Mouse (Mus musculus) thymus, postnatal 36 days (tissue): ENCODE data around the gene Skor1.

Source experiments
- DNase-seq, 2 experiments: peaks; one replicate each; pipeline ENCODE4 v3.0.0; 2022; ENCODE audit warnings: mixed read lengths in 2 of 2

Gene Skor1

DNA sequence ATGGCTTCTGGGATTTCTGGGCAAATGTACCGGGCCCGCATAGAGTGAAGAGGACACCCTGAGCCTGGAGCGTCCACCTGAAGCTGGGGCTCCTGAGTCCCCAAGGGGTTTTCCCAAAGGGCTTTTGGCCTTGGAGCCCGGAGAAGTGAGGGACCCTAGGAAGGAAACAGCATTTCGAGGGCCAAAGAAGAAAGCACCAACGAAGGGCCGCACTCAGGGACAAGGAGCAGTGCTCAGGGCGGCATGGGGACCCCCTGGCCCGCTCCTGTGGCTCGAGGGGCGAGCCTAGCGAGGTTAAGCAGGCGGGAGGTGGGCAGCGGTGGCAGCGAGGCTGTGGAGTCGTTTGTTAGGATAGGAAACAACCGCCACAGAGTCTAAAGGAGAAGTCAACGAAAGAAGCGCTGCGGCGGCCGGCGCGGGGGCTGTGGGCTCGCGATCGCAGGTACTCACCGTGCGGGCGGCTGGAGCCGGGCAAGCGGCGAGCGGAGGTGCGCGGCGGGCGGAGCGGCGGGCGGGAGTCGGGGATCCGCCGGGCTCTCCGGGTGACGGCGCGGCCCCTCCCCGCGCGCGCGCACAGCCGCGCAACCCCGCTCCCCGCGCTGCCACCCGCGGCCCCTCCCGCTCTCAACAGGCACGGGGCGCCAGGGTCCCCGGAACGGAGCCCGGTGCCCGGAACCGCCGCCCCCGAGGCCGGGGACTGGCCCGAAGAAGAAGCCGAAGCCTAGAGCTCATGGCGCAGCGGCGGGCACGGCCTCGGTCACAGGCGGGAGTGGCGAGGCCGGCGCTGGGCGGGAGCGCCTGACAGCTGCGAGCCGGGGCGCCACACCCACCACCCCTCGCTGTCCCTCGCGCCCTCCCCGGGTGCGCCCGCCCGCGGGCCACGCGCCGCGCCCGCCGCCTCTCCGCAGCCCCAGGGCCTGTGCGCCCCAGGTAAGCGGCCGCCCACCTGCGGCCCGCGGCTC lies at the start of gene Skor1:
Skor1 (minus strand) TSS at position 552 of the 962 bp plus-strand sequence.
- DNase-seq, result no peak

DNA sequence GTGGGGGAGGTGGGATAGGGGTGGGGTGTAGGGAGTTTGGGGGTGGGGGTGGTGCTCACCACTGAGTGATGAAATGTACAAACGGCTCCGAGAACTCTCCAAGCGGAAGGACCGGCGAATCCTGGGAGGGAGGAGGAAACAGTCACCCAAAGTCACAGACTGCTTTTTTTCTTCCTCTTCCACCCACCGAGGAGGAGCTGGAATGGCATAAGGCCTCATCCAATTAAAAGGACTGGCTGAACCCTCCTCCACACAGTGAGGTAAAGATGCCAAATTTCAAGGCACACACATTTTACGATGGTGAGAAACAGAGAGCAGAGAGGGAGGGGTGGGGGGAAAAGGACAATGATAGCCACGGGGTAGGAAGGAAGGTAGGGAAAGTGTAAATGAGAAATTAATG lies 48.5 kb upstream of the Skor1 start:
- no peak for DNase-seq

DNA sequence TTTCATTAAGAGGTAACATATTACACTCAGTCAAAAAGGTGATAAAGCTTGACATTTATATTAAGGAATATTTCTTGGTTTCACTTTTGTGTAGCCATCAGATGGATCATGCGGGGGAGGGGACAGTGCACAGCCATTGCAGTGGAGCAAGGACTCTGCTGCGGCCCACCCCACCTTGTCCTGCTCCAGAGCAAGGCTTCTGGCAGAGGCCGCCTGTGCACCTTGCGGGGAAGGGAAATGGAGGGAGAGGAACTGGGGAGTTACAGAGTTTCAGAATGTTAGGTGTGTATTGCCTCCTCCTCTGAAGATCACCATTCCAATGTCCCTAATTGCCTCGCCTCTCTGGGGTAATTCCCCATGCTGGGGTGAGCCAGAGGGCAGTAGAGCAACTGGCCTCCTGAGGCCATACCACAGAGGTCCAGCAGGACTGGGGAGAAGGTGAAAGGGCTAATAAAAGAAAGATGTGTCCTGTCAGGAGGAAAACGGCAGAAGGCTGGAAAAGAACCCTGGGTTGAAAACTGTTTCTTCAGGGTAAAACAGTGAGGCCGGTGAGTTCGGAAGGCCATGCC lies 47.4 kb upstream of the Skor1 start:
- no peak for DNase-seq

DNA sequence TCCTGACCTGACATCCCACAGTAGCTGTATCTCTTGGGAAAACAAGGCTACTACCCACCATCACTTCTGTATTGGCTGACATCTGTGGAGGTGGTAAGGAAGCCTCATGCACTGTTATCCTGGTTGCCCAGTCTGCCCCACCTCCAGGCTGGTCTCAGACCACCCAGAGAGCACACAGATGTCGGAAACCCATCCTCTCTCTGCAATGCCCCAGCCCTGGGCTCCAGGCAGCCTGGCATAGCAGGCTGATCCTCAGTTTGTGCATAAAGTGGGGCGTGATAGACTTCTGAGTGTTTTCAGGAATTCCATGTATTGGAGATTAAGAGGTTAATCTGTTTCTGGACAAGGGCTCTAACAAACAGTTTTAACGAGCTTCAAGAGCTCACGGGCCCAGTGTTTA lies 46.8 kb upstream of the Skor1 start:
- no peak for DNase-seq

DNA sequence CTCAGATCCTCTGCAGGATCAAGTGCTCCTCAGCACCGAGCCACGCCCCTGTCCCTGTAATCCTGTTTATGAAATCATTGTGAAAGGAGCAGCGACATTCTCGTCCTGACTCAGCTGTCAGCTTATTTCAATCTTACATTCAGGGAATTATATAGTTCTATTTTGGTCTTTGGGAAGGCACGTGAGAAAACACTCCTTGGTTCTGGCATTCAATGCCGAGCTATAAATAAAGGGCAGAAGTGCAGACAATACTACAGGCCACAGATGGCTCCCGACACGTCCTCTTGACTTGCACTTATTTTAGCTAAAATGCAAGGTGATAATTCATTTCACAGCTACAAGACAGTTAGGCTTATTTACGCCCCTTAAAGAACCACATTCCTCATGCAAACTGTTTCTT lies 46.0 kb upstream of the Skor1 start:
- no peak for DNase-seq

DNA sequence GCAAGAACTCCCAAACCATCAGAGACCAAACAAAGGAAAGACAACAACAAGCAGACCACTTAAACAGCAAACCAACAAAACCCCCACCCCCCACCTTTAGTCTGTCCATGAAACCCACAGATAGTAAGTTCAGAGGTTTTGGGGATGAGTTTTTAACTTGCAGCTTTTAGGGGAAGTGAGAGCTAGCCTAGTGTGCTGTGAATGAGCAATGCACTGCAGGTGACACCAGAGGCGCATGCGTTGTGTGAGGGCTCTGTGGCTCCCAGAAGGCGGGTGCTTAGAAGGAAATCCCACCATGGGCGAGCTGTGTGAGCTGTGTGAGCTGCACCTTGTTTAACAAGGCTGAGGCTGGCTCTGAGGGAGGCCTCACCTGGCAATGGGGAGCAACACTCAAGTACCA lies 44.0 kb upstream of the Skor1 start:
- no peak for DNase-seq

DNA sequence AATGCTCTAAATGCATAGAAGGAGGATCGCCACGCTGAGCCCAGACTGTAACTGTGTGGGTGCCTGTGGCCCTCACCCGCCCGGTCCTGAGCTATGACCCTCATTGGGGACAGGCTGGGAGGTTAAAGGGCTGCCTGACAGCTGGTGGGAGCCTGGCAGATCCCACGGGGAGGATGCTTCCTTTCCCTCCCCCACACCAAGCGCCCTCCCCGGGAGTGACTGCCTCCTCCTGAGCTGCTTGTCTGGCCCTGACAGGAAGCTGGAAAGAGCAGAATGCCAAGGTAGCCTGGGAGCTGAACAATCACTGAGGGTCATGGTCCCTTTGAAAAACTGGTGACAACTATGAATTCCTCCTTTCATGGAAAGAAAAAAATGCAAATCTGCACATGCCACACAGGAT lies 38.5 kb upstream of the Skor1 start:
- no peak for DNase-seq

DNA sequence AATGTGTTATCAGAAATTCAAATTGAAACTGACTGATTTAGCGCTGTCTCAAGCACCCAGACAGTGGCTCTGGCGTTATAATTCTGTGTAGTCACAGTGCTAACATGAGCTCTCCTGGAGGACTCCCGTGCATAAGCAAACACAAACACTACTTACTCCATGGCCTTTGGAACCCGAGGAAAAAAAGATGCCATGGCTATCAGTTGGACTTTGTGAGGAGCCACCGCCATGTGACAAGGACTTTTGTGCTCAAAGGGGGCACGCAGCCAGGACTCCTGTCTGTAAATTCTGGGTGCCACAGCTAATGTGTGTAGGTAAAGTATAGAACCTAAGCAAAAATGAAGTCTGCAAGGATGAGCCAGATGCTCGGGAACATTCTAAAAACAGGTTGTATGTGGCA lies 36.5 kb upstream of the Skor1 start:
- no peak for DNase-seq

DNA sequence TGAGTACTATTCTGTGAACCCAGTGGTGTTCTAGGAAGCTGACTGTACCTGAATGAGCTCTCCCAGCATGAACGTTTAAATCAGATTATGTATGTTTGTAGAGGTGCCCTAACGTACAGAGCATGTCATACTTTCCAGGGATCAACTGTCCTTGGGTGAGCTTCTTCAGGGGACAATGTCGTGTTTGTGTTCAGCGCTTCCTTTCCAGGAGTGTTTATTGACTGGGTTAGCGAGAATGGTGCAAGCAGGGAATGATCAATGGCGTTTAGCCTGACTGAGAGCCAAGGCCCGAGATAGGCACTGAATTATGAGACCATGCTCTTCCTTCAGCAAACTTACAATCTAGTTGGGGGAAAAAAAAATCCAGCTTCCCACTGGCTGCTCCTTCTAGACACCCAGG lies 35.1 kb upstream of the Skor1 start:
- DNase-seq, result no peak

DNA sequence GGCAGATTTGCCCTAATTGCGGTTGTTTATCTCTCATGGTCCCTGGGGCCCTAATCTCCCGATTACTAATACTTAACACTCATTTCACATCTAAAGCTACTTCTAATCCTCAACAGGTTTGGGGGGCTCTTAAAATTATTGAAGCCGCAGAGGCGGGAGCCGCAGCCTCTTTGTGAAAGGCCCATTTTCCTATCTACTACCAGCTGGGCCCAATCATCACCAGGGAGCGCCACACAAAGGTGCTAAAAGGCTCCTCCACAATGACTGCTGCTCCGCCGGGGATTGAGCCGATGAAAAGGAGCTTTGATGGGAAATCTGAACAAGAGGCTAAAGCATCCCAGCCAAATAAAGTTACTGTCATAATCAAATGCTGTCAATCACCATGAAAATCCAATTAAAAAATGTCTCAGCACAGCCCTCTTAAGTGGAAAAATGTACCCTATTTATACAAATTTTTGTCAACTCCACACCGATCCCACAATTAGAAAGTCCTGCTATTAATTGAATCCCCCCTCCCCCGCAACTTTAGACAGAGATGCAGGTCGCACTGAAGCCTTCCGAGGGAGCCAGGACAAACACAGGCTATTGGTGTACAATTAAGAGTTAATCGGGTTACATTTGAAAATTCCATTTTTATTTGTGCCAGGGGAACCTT lies 33.7 kb upstream of the Skor1 start:
- DNase-seq, result no peak

DNA sequence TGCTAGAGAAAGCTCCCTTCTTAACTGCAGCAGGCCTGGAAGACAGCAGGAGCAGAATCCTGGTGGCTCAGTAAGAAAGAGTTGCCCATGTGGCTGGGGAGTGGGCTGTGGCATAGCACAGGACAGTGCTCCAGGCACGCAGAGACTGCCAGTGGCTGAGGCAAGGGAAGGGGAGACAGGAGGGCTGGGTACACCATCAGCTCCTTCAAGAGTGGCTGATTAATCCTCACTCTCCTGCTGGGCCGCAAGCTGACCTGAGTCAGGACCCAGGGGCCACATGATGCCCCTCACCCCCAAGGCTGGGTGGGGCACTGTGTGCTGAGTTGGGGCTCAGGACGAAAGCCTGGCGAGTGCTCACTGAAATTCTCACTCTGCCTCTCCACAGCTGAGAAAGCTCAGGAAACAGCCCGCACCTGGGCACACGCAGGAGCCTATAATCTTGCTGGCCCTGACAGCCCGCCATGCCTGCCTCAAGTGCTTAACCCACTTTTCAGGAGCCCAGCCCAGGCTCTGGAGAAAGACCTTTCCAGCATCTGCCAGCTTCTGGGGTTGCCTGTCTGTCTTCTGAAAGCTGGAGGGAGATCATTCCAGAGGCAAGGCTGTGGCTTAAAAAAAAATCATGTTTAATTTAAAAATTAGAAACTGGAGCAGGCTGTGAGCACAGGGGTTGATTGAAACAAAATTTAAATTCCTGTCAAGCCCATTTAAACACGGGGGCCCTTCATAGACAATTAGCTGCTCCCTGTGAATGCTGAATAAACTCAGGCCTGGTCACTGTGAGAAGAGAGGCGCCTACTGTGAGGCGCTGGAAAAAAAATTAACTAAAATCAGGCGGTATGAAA lies 32.8 kb upstream of the Skor1 start:
- no peak for DNase-seq

DNA sequence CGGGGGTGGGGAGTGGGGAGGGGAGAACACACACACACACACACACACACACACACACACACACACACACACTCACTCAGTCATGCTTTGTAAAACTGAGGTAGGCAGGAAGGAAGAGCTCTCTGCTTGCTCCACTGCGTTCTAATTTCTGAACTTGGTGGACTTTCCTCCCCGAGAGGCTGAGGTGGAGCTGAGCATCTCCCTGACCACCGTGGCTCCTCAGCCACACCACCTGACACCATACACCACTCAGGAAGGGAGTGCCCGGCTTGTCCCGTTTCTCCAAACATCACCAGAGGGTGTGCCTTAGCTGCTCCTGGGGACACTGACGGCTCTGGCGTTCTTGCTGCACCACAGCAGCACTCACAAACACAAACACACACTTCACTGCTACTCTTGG lies 29.5 kb upstream of the Skor1 start:
- no peak for DNase-seq

DNA sequence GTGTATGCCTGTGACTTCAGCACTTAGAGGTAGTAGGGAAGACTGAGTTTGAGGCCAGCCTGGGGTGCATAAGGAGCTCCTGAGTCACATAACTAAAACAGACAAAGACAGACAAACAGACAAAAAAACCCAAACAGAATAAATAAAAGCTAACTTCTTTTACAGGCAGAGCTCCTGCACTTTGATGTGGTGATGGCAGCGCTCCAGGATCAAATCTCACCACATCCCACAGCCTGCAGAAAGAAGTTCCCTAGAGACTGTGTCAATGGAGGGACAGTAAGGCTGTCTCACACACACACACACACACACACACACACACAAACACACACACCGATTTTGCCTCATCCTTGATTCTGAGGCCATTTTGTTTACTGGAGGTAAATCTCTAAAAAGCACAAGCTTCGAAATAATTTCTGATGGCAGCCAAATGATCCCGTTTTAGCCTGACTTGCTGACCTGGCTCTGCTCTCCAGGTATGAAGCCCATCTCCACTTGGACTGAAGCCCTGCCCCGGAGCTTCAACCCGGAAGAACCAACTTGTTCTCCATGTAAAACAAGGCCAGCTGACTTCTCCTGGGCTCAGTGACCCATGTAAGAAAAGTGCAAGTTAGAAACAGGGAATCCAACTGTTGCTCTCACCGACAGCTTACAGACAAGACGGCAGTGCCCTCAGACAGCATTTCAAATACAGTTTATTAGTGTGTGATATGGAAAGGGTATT lies 25.4 kb upstream of the Skor1 start:
- DNase-seq, result peak; percentile 11 to 32

DNA sequence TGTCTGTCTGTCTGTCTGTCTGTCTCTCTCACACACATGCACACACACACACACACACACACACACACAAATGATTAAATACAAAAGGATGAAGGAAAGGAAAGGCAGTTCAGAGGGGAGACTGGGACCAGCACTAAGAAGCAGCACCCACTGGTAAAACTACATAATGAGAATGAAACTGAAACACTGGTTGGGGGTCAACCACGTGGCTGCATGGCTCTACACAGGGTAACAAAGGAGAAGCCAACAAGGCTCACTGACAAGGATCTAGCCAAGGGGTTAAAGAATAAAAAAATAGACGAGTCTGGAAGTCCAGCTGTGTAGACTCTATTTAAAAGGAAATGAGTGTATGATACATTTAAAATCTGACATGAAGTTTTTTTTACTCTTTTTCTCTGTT lies 23.2 kb upstream of the Skor1 start:
- no peak for DNase-seq

DNA sequence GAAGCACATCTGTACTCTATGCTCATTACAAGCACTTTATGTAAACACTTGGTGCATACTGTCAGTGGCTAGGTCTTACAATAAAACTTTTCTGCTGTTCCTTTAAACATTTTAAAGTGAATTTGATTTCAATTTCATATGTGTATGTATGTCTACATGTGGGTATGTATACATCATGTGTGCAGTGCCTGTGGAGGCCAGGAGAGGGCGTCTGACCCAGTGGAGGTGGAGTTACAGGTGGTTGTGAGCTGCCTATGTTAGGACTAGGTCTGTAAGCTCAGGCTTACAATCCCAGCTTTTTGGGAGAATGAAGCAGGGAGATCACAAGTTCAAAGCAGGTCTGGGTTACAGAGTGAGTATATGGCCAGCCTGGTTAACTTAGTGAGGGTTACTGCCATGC lies 20.4 kb upstream of the Skor1 start:
- no peak for DNase-seq

DNA sequence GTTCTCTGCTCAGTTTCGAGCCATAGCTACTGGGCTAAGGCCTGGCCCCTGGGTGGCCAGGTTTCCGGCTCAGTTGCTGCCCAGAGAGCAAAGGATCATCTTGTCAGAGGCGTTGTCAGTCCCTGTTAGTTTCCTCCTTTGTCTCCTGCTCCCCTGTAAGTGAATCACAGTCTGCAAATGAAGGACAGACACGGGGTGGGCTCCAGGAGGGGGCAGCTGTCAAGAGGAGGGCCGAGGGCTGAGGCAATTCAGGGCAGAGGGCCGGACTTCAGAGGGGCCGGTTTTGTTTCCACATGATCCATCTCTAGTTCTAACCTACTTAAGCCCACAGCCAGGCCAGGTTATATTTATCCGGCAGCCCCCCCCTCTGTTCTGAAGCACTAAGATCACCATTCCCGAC lies 16.3 kb upstream of the Skor1 start:
- no peak for DNase-seq

DNA sequence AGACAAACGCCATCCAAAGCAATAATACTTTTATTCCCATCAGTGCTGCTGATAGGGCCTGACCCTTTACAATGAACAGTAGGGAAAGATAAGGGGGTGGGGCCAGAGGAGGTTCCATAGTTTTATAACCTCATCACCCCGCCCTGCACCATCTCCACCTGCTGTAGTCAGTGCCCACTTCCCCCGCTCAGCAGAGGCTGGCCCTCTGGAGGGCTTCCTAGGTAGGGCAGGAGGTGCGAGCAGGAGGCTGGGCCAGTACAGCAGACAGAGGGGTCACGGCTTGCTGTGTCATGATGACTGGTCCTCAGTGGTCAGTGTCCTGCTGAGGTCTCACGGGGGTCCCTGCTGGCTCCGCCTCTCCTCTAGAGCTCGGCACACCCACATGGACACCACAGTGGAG lies 15.0 kb upstream of the Skor1 start:
- DNase-seq, result no peak

DNA sequence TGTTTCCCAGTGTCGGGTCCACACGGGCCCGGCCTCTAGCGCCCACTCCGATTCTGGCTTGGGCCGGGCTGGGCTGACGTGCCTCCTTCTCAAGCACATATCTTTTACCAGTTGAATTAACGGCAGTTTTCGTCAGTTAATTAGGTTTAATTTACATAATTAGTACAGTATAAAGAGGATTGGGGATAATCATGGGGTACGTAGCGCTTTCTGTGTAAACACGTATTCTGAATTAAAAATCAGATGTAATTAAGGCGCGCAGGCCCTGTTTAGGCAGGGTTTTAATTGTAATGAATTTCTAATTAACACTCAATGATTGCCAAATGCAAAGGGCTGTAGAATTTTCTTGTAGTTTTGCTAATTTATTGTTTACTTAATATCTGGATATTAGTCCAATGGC lies 3.2 kb upstream of the Skor1 start:
- no peak for DNase-seq

DNA sequence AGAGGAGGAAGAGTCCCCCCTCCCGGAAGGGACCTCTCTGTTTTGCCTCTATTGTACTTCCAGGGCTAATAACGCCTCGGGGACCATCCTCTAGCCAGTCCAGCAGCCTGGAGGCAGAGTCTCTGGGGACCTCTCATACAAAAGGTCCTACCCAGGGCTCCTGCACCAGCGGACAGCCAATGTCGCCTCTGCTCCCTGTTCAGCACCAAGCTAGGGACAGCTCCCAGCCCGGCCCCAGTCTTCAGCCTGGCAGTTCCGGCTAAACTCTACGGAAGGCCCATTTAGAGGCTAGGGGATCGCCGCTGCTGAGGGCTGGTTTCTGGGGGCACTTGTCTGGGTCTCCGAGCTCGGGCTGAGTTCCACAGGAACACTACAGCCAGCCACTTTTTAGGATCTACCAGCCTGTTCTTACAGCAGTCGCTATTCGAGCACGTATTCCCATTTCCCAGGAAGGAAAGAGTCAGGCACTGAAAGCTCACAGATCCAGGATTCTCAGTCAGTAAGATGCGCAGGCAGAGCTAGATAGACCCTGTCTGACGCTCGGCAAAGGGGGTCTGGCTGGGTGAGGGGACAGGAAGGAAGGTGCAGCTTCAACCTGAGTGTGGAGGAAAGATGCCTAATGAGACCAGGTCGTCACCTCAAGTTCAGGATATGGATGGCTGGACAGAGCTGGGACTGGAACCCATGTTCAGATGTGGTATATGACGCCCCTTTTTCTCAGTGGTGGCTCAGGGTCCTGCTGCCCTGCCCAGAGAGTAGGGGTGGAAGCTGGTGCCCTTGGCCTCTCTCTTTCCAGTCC lies 2.5 kb upstream of the Skor1 start:
- peak; percentile 42 to 47 for DNase-seq

DNA sequence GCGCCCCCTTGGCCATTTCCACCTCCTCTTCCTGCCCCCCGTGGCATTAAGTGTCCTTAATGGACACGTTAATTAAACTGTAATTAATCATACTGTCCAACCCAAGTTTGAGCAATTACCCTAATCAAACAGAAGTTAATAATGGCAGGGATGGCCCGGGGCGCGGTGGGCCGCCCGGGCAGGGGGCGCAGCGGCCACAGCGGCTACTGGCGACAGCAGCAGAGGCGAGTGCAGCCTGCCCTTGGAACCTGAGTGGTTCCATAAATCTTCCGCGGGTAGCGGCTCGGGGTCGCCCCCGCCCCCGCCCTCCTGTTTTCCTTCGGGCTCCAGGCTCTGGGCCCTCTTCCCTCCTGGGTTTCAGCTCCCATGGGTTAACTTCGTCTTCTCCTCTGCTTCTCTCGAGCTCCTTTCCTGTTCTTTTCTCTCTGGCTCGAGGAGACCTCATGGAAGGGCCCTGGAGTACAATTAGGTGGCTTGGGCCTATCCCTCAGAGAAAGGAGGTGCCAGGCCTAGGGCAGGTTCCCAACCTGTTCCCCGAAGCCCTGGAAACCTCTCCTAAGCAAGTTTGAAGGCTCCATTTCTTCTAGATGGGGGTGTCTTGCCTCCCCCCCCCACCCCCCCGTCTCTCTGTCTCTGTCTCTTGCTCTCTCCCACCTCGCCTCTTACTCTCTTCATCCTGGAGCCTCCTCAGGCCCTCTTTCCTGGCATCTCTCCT lies 1.5 kb upstream of the Skor1 start:
- DNase-seq, result no peak

DNA sequence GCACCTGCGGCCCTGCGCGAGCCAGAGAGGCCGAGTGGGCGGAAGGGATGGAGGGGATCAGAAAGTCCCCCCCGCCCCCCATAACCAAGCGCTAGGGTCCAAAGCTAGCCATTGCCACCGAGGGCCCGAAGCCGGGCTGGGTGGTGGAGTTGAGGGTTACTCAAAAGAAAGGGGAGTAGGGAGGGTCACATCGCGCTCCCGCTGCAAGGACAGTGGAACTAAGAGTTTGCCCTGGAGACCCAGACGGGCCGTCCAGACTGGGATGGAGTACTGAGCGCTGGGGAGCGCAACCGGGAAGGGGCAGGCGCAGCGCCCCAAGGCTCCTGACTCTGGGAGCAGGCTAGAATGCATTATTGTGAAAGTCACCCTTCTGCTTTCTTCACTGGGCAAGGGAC lies 608 bp upstream of the Skor1 start:
- no peak for DNase-seq
